Mouse (Mus musculus): ENCODE data around the gene Gm20388. TPM values are rescaled to one million over a fixed set of nuclear protein-coding genes. Genes with fewer than 3 reads are reported as not detected.

Gm20388 gene
- polyA plus RNA-seq, 1 experiment from 2014 or later, result 1.4 TPM

DNA sequence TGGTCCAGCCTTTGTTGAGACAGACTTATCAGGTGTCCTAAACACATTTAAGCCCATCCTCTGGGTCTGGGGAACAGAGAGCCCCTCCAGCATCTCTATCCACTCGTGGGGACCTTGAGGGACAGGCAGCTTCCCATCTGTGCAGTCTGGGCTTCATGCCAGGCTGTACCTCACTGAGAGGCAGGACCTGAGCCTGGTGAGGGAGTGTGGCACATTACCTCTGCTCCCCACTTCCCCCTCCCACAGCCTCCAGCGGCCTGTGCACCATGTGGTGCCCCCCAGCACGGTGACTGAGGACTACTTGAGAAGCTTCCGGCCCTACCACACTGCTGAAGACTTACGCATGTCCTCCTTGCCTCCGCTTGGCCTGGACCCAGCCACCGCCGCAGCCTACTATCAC lies 656.0 kb downstream of the Gm20388 start:
- Histone ChIP-seq H3K4me3 (ENCODE audit: low read depth, low read length) (no peak overlapping the region), H3K27ac (ENCODE audit: low read length) (no peak overlapping the region), H3K9me3 (replicated peaks; ENCODE audit: control insufficient read depth, low read length) (no peaks in the 10 kb centered on the region), H3K4me2 (ENCODE audit: low read depth, low read length) (no peak overlapping the region), H3K27me3 (ENCODE audit: control insufficient read depth, insufficient read depth, low read depth, low read length) (no peaks in the 10 kb centered on the region), H3K4me1 (ENCODE audit: control insufficient read depth, low read depth, low read length) (peaks cover 7% of the 10 kb centered on the region; the same call in 1 of the 2 replicates), H3K9ac (ENCODE audit: low read depth, low read length) (no peak overlapping the region), H3K36me3 (ENCODE audit: control insufficient read depth, insufficient read depth) (peaks cover 69% of the 10 kb centered on the region)
- no peak for ATAC-seq (ENCODE audit: low read depth)
- 88% methylated on average over 8 of the region's 8 CpGs for WGBS (ENCODE audit: insufficient replicate concordance)

DNA sequence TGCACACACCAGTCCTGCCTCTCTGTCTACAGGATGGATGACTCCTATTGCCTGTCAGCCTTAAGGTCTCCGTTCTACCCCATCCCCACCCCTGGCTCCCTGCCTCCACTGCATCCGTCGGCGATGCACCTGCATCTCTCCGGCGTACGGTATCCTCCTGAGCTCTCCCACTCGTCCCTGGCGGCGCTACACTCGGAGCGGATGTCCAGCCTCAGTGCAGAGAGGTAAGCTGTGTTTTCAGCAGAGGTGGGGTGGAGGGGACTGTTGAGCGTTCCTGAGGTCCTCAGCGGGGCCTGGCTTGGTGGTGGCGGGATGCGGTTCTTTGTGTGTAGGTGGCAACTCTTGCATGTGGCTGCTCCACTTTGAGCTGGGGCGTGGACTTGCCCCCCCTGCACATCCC lies 657.1 kb downstream of the Gm20388 start:
- H3K4me3 ChIP-seq (ENCODE audit: low read depth, low read length), result no peak overlapping the region
- no peaks in the 10 kb centered on the region for H3K9me3 ChIP-seq (replicated peaks; ENCODE audit: control insufficient read depth, low read length)
- no peak for ATAC-seq (ENCODE audit: low read depth)
- peaks cover 76% of the 10 kb centered on the region for H3K36me3 ChIP-seq (ENCODE audit: control insufficient read depth, insufficient read depth)
- no peak overlapping the region for H3K4me2 ChIP-seq (ENCODE audit: low read depth, low read length)
- no peak overlapping the region for H3K9ac ChIP-seq (ENCODE audit: low read depth, low read length)
- H3K27me3 ChIP-seq (ENCODE audit: control insufficient read depth, insufficient read depth, low read depth, low read length), result no peaks in the 10 kb centered on the region
- H3K27ac ChIP-seq (ENCODE audit: low read length), result no peak overlapping the region
- WGBS (ENCODE audit: insufficient replicate concordance), result 94% methylated on average over 17 of the region's 17 CpGs
- peaks cover 4% of the 10 kb centered on the region; the same call in 1 of the 2 replicates for H3K4me1 ChIP-seq (ENCODE audit: control insufficient read depth, low read depth, low read length)

DNA sequence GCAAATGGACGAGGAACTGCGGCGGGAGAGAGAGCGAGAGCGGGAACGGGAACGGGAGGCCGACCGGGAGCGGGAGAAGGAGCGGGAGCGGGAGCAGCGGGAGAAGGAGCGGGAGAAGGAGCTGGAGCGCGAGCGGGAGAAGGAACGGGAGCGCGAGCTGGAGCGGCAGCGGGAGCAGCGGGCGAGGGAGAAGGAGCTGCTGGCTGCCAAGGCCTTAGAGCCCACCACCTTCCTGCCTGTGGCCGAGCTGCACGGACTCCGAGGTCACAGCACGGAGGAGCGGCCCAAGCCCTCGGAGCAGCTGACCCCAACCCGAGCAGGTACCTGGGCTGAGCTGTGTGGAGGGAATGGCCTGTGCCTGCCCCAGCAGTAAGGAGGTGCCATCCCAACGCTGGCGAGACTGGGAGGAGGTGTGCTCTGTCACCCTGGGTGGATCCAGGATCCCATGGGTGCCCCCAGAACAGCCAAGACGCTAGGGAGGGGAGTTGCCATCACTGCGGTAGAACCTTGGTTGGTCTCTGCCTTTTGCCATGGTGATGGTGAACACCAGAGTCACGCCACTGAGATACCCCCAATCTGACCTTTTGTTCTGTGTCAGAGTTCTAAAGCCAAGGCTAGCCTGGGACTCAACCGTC lies 657.6 kb downstream of the Gm20388 start:
- ATAC-seq (ENCODE audit: low read depth), result no peak
- H3K9ac ChIP-seq (ENCODE audit: low read depth, low read length), result no peak overlapping the region
- no peaks in the 10 kb centered on the region for H3K27me3 ChIP-seq (ENCODE audit: control insufficient read depth, insufficient read depth, low read depth, low read length)
- peaks cover 81% of the 10 kb centered on the region for H3K36me3 ChIP-seq (ENCODE audit: control insufficient read depth, insufficient read depth)
- no peaks in the 10 kb centered on the region for H3K9me3 ChIP-seq (replicated peaks; ENCODE audit: control insufficient read depth, low read length)
- H3K4me1 ChIP-seq (ENCODE audit: control insufficient read depth, low read depth, low read length), result peaks cover 3% of the 10 kb centered on the region; the same call in 1 of the 2 replicates
- no peak overlapping the region for H3K27ac ChIP-seq (ENCODE audit: low read length)
- WGBS (ENCODE audit: insufficient replicate concordance), result 96% methylated on average over 37 of the region's 37 CpGs
- H3K4me3 ChIP-seq (ENCODE audit: low read depth, low read length), result no peak overlapping the region
- H3K4me2 ChIP-seq (ENCODE audit: low read depth, low read length), result no peak overlapping the region

DNA sequence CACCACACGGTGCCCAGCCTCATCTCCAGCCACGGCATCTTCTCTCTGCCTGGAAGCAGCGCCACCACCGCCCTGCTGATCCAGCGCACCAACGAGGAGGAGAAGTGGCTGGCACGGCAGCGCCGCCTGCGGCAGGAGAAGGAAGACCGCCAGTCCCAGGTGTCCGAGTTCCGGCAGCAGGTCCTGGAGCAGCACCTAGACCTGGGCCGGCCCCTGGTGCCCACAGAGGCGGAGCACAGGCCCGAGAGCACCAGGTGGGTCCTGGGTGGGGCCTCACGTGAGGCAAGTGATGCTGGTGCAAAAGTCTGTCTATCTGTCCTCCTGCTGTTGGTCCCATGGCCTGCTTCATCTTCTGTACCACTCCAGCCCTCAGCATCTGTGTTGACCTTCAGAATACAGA lies 658.5 kb downstream of the Gm20388 start:
- no peak for ATAC-seq (ENCODE audit: low read depth)
- H3K4me3 ChIP-seq (ENCODE audit: low read depth, low read length), result no peak overlapping the region
- H3K4me1 ChIP-seq (ENCODE audit: control insufficient read depth, low read depth, low read length), result no peaks in the 10 kb centered on the region
- no peaks in the 10 kb centered on the region for H3K27me3 ChIP-seq (ENCODE audit: control insufficient read depth, insufficient read depth, low read depth, low read length)
- no peak overlapping the region for H3K4me2 ChIP-seq (ENCODE audit: low read depth, low read length)
- 89% methylated on average over 17 of the region's 17 CpGs for WGBS (ENCODE audit: insufficient replicate concordance)
- H3K36me3 ChIP-seq (ENCODE audit: control insufficient read depth, insufficient read depth), result peaks cover 88% of the 10 kb centered on the region
- no peak overlapping the region for H3K27ac ChIP-seq (ENCODE audit: low read length)
- no peak overlapping the region for H3K9ac ChIP-seq (ENCODE audit: low read depth, low read length)
- H3K9me3 ChIP-seq (replicated peaks; ENCODE audit: control insufficient read depth, low read length), result no peaks in the 10 kb centered on the region

DNA sequence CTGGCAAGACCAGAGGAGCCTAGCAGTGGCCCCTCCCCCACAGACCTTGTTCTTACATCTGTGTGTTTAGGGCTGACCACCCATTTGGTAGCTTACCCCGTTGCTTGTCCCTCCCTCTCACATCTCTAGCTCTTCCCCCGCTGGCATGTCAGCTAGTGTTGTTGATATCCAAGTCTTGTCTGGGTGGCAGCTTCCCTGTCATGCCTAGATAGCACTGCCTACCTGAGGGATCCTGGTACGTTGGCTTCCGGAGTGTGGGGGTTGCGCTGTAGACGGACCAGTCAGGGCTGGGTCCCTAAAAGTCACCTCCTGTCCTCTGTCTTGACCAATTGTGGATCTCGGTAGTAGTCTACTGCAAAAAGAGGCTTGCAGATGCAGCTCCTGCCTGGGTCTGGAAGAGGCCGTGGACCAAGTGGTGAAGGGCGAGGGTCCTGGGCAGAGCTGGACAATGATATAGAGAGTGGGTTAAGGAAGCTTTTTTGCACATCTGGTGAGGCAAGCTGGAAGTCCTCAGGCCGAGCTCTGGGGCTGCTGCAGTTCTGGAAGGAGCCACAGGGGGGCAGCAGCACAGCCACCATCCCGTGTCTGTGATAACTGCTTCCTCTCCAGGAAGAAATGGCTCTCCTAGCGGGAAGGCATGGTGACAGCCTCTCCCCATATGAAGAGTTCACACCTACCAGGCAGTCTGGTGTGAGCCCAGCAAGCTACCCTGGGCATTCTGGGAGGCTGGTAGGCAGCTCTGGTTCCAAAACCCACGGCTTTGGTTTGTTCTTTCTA lies 659.5 kb downstream of the Gm20388 start:
- Histone ChIP-seq H3K4me3 (ENCODE audit: low read depth, low read length) (no peak overlapping the region), H3K4me1 (ENCODE audit: control insufficient read depth, low read depth, low read length) (peaks cover under 1% of the 10 kb centered on the region; the same call in 1 of the 2 replicates), H3K36me3 (ENCODE audit: control insufficient read depth, insufficient read depth) (peaks cover 92% of the 10 kb centered on the region), H3K27me3 (ENCODE audit: control insufficient read depth, insufficient read depth, low read depth, low read length) (no peaks in the 10 kb centered on the region), H3K27ac (ENCODE audit: low read length) (no peak overlapping the region), H3K9me3 (replicated peaks; ENCODE audit: control insufficient read depth, low read length) (no peaks in the 10 kb centered on the region), H3K9ac (ENCODE audit: low read depth, low read length) (no peak overlapping the region), H3K4me2 (ENCODE audit: low read depth, low read length) (no peak overlapping the region)
- no peak for ATAC-seq (ENCODE audit: low read depth)
- 57% methylated on average over 13 of the region's 13 CpGs for WGBS (ENCODE audit: insufficient replicate concordance)

DNA sequence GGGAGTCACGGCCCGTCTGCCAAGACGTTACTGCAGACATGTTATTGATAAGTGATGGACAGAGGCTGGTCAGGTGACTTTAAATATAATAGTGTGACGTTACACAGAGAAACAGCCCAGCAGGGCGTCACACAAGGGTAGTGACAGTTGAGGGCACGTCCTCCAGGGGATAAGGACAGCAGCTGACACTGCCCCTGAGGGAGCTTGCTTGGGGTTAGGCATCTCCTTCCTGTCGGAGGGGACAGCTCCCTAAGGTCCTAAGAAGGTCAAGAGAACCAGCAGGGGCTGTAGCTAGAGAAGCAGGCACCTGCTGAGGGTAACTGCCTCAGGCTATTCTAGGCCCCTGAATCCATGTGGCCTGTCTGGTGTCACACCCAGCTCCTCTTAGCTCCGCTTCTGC lies 660.9 kb downstream of the Gm20388 start:
- H3K27ac ChIP-seq (ENCODE audit: low read length), result peak overlapping the region; percentile 50; the same call in 1 of the 2 replicates
- no peak overlapping the region for H3K9ac ChIP-seq (ENCODE audit: low read depth, low read length)
- peaks cover 100% of the 10 kb centered on the region for H3K36me3 ChIP-seq (ENCODE audit: control insufficient read depth, insufficient read depth)
- H3K4me2 ChIP-seq (ENCODE audit: low read depth, low read length), result no peak overlapping the region
- no peak overlapping the region for H3K4me3 ChIP-seq (ENCODE audit: low read depth, low read length)
- no peaks in the 10 kb centered on the region for H3K27me3 ChIP-seq (ENCODE audit: control insufficient read depth, insufficient read depth, low read depth, low read length)
- no peak for ATAC-seq (ENCODE audit: low read depth)
- WGBS (ENCODE audit: insufficient replicate concordance), result 84% methylated on average over 8 of the region's 8 CpGs
- H3K4me1 ChIP-seq (ENCODE audit: control insufficient read depth, low read depth, low read length), result peaks cover 8% of the 10 kb centered on the region
- no peaks in the 10 kb centered on the region for H3K9me3 ChIP-seq (replicated peaks; ENCODE audit: control insufficient read depth, low read length)

DNA sequence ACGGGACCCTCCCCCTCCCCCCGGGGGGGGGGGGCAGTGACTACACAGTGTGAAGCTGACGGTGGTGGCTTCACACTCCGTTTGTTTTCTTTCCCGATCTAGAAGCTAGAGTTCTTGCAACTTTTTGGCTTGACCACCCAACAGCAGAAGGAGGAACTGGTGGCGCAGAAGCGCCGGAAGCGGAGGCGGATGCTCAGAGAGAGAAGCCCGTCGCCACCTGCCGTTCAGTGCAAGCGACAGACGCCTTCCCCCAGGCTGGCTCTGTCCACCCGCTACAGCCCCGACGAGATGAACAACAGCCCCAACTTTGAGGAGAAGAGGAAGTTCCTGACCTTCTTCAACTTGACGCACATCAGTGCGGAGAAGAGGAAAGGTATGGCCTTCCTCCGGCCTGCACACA lies 661.9 kb downstream of the Gm20388 start:
- Histone ChIP-seq H3K36me3 (ENCODE audit: control insufficient read depth, insufficient read depth) (peaks cover 100% of the 10 kb centered on the region), H3K9ac (ENCODE audit: low read depth, low read length) (no peak overlapping the region), H3K27me3 (ENCODE audit: control insufficient read depth, insufficient read depth, low read depth, low read length) (no peaks in the 10 kb centered on the region), H3K4me2 (ENCODE audit: low read depth, low read length) (no peak overlapping the region), H3K4me3 (ENCODE audit: low read depth, low read length) (no peak overlapping the region), H3K4me1 (ENCODE audit: control insufficient read depth, low read depth, low read length) (peaks cover 8% of the 10 kb centered on the region), H3K9me3 (replicated peaks; ENCODE audit: control insufficient read depth, low read length) (no peaks in the 10 kb centered on the region), H3K27ac (ENCODE audit: low read length) (no peak overlapping the region; the same call in 1 of the 2 replicates)
- no peak for ATAC-seq (ENCODE audit: low read depth)
- WGBS (ENCODE audit: insufficient replicate concordance), result 67% methylated on average over 21 of the region's 21 CpGs

DNA sequence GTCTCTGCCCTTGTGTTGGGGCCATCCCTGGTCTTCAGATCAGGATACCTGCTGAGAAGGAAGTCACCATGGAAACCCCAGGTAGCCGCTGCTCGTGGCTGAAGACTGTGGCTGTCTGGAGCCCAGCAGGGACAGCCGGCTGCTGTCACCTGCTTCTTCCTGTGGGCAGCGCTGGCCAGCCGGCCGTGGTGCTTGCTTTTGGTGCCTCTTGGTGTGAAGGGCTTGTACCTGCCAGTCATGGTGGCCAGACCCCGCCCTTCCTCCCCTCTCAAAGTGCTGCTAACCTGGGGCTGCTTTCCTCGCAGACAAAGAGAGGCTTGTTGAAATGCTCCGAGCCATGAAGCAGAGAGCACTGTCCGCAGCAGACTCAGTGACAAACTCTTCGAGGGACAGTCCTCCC lies 663.2 kb downstream of the Gm20388 start:
- H3K27me3 ChIP-seq (ENCODE audit: control insufficient read depth, insufficient read depth, low read depth, low read length), result no peaks in the 10 kb centered on the region
- peaks cover 100% of the 10 kb centered on the region for H3K36me3 ChIP-seq (ENCODE audit: control insufficient read depth, insufficient read depth)
- H3K4me3 ChIP-seq (ENCODE audit: low read depth, low read length), result no peak overlapping the region

DNA sequence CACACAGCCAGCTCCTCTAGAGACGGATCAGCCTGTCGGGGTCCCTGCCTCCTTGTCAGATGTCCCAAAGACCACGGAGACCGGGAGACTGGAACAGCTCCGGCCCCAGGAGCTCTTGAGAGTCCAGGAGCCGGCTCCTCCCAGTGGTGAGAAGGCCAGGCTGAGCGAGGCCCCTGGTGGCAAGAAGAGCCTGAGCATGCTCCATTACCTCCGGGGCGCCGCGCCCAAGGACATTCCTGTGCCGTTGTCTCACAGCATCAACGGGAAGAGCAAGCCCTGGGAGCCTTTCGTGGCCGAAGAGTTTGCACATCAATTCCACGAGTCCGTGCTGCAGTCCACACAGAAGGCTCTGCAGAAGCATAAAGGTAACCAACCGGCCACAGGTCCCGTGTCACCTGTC lies 664.3 kb downstream of the Gm20388 start:
- Histone ChIP-seq H3K27me3 (ENCODE audit: control insufficient read depth, insufficient read depth, low read depth, low read length) (no peaks in the 10 kb centered on the region), H3K4me3 (ENCODE audit: low read depth, low read length) (no peak overlapping the region), H3K4me2 (ENCODE audit: low read depth, low read length) (no peak overlapping the region), H3K36me3 (ENCODE audit: control insufficient read depth, insufficient read depth) (peaks cover 99% of the 10 kb centered on the region), H3K9ac (ENCODE audit: low read depth, low read length) (no peak overlapping the region), H3K27ac (ENCODE audit: low read length) (no peak overlapping the region), H3K4me1 (ENCODE audit: control insufficient read depth, low read depth, low read length) (peaks cover 8% of the 10 kb centered on the region), H3K9me3 (replicated peaks; ENCODE audit: control insufficient read depth, low read length) (no peaks in the 10 kb centered on the region)
- WGBS (ENCODE audit: insufficient replicate concordance), result 82% methylated on average over 19 of the region's 19 CpGs
- no peak for ATAC-seq (ENCODE audit: low read depth)

More for the DNA sequence above, 663.2 kb downstream of the Gm20388 start:
- Histone ChIP-seq H3K27ac (ENCODE audit: low read length) (no peak overlapping the region), H3K9me3 (replicated peaks; ENCODE audit: control insufficient read depth, low read length) (no peaks in the 10 kb centered on the region), H3K9ac (ENCODE audit: low read depth, low read length) (no peak overlapping the region), H3K4me1 (ENCODE audit: control insufficient read depth, low read depth, low read length) (peaks cover 8% of the 10 kb centered on the region), H3K4me2 (ENCODE audit: low read depth, low read length) (no peak overlapping the region)
- 85% methylated on average over 11 of the region's 11 CpGs for WGBS (ENCODE audit: insufficient replicate concordance)
- ATAC-seq (ENCODE audit: low read depth), result no peak

All from liver, embryonic 16.5 days (tissue).